8 mouse cellular contexts compared by ENCODE assay signal in genomic region chr2:148442710-148443109, GRCm38 (mm10). TPM values are rescaled to one million over a fixed set of nuclear protein-coding genes. Genes with fewer than 3 reads are reported as not detected.
DNase-seq lines count a peak whose midpoint lies in the region; ATAC-seq and TF ChIP-seq lines count a peak whose summit lies in the region.

No protein-coding gene starts in this region.

- H3K9me3 ChIP-seq in forebrain, embryonic 15.5 days: no peaks in the 10 kb centered on the region
- no peaks in the 10 kb centered on the region for H3K9me3 ChIP-seq in forebrain, embryonic 12.5 days
- H3K9me3 ChIP-seq in midbrain, embryonic 10.5 days (replicated peaks): no peaks in the 10 kb centered on the region
- no peaks in the 10 kb centered on the region for H3K9me3 ChIP-seq in midbrain, postnatal 0 days (ENCODE audit: low read length)
- H3K9me3 ChIP-seq in kidney, postnatal 0 days (replicated peaks; ENCODE audit: low read length): no peaks in the 10 kb centered on the region
- no peaks in the 10 kb centered on the region for H3K9me3 ChIP-seq in stomach, embryonic 16.5 days (replicated peaks; ENCODE audit: control insufficient read depth, low read length)

- H3K4me3 ChIP-seq in forebrain, embryonic 15.5 days: no peak overlapping the region
- no peak overlapping the region for H3K4me3 ChIP-seq in forebrain, embryonic 12.5 days (replicated peaks)
- 0 out of 2 replicates have a peak overlapping the region, but pooled peaks have one; percentile 26 for H3K4me3 ChIP-seq in midbrain, embryonic 10.5 days
- H3K4me3 ChIP-seq in midbrain, postnatal 0 days (ENCODE audit: low read depth, low read length): no peak overlapping the region
- peak overlapping the region; percentile 29 for H3K4me3 ChIP-seq in kidney, postnatal 0 days (replicated peaks; ENCODE audit: low read depth, low read length)
- H3K4me3 ChIP-seq in stomach, embryonic 16.5 days (replicated peaks; ENCODE audit: low read length): peak overlapping the region; percentile 31

- H3K4me2 ChIP-seq in forebrain, embryonic 15.5 days (replicated peaks): no peak overlapping the region
- no peak overlapping the region for H3K4me2 ChIP-seq in forebrain, embryonic 12.5 days
- H3K4me2 ChIP-seq in midbrain, postnatal 0 days (ENCODE audit: low read depth, low read length, poor library complexity, severe bottlenecking): no peak overlapping the region
- H3K4me2 ChIP-seq in kidney, postnatal 0 days (ENCODE audit: low read length): peak overlapping the region; percentile 31
- no peak overlapping the region for H3K4me2 ChIP-seq in stomach, embryonic 16.5 days (ENCODE audit: low read depth, low read length)

- no peak; the same call in 1 of the 2 replicates for ATAC-seq in forebrain, embryonic 15.5 days (replicated peaks)
- ATAC-seq in forebrain, embryonic 12.5 days (ENCODE audit: low FRiP score): no peak
- ATAC-seq in midbrain, postnatal 0 days (ENCODE audit: low FRiP score): no peak
- ATAC-seq in kidney, postnatal 0 days (replicated peaks; ENCODE audit: low FRiP score, low read depth): no peak
- no peak for ATAC-seq in stomach, embryonic 16.5 days (ENCODE audit: insufficient read depth, low FRiP score)

- H3K36me3 ChIP-seq in forebrain, embryonic 15.5 days: no peaks in the 10 kb centered on the region
- H3K36me3 ChIP-seq in forebrain, embryonic 12.5 days (replicated peaks): no peaks in the 10 kb centered on the region
- H3K36me3 ChIP-seq in midbrain, embryonic 10.5 days: no peaks in the 10 kb centered on the region
- H3K36me3 ChIP-seq in midbrain, postnatal 0 days (ENCODE audit: insufficient read depth, low read length): no peaks in the 10 kb centered on the region
- H3K36me3 ChIP-seq in kidney, postnatal 0 days (ENCODE audit: insufficient read depth, low read length): no peaks in the 10 kb centered on the region
- no peaks in the 10 kb centered on the region for H3K36me3 ChIP-seq in stomach, embryonic 16.5 days (ENCODE audit: control insufficient read depth, insufficient read depth, low read length)

- 0 out of 2 replicates have a peak overlapping the region, but pooled peaks have one; percentile 21 for H3K27ac ChIP-seq in forebrain, embryonic 15.5 days (replicated peaks)
- no peak overlapping the region for H3K27ac ChIP-seq in forebrain, embryonic 12.5 days
- H3K27ac ChIP-seq in midbrain, embryonic 10.5 days (replicated peaks): peak overlapping the region; percentile 57
- no peak overlapping the region for H3K27ac ChIP-seq in midbrain, postnatal 0 days (ENCODE audit: low read depth, low read length)
- peak overlapping the region; percentile 80 for H3K27ac ChIP-seq in kidney, postnatal 0 days
- H3K27ac ChIP-seq in stomach, embryonic 16.5 days (ENCODE audit: low read length): peak overlapping the region; percentile 70

- no peak overlapping the region for H3K9ac ChIP-seq in forebrain, embryonic 15.5 days (replicated peaks)
- no peak overlapping the region for H3K9ac ChIP-seq in forebrain, embryonic 12.5 days
- H3K9ac ChIP-seq in midbrain, postnatal 0 days (replicated peaks; ENCODE audit: low read length, poor library complexity, severe bottlenecking): no peak overlapping the region
- H3K9ac ChIP-seq in kidney, postnatal 0 days (ENCODE audit: low read depth, low read length): peak overlapping the region; percentile 61
- H3K9ac ChIP-seq in stomach, embryonic 16.5 days (ENCODE audit: low read length): peak overlapping the region; percentile 27; the same call in 1 of the 2 replicates

- no peaks in the 10 kb centered on the region for H3K4me1 ChIP-seq in forebrain, embryonic 15.5 days
- no peaks in the 10 kb centered on the region for H3K4me1 ChIP-seq in forebrain, embryonic 12.5 days
- 0 out of 2 replicates have a peak, but pooled peaks cover 4% of the 10 kb centered on the region for H3K4me1 ChIP-seq in midbrain, embryonic 10.5 days
- H3K4me1 ChIP-seq in midbrain, postnatal 0 days (ENCODE audit: insufficient read depth, low read length): no peaks in the 10 kb centered on the region
- 0 out of 2 replicates have a peak, but pooled peaks cover 3% of the 10 kb centered on the region for H3K4me1 ChIP-seq in kidney, postnatal 0 days (replicated peaks; ENCODE audit: insufficient read depth, low read length)
- H3K4me1 ChIP-seq in stomach, embryonic 16.5 days (ENCODE audit: control insufficient read depth, insufficient read depth, low read length): no peaks in the 10 kb centered on the region

- WGBS in forebrain, embryonic 15.5 days: 96% methylated on average over 4 of the region's 4 CpGs
- WGBS in forebrain, embryonic 12.5 days: 88% methylated on average over 4 of the region's 4 CpGs
- 85% methylated on average over 4 of the region's 4 CpGs for WGBS in midbrain, embryonic 10.5 days
- WGBS in midbrain, postnatal 0 days: 92% methylated on average over 4 of the region's 4 CpGs
- WGBS in kidney, postnatal 0 days: 71% methylated on average over 4 of the region's 4 CpGs
- 76% methylated on average over 4 of the region's 4 CpGs for WGBS in stomach, embryonic 16.5 days

- DNase-seq in midbrain, embryonic 10.5 days (ENCODE audit: low spot score): no peak
- DNase-seq in midbrain, postnatal 0 days (ENCODE audit: low spot score): no peak
- no peak for DNase-seq in kidney, postnatal 0 days (ENCODE audit: low spot score)
- no peak for DNase-seq in layer of hippocampus, adult 11-12 months (ENCODE audit: low spot score)
- DNase-seq in layer of hippocampus, postnatal 25 days (ENCODE audit: extremely low spot score in 1 of 2, low spot score in 1 of 2): no peak

- H3K27me3 ChIP-seq in forebrain, embryonic 15.5 days: no peaks in the 10 kb centered on the region
- no peaks in the 10 kb centered on the region for H3K27me3 ChIP-seq in forebrain, embryonic 12.5 days
- H3K27me3 ChIP-seq in midbrain, embryonic 10.5 days (ENCODE audit: low read depth, poor library complexity, severe bottlenecking): no peaks in the 10 kb centered on the region
- no peaks in the 10 kb centered on the region for H3K27me3 ChIP-seq in midbrain, postnatal 0 days (ENCODE audit: insufficient read depth, low read length)
- no peaks in the 10 kb centered on the region for H3K27me3 ChIP-seq in kidney, postnatal 0 days (ENCODE audit: insufficient read depth, low read length)
- H3K27me3 ChIP-seq in stomach, embryonic 16.5 days (ENCODE audit: control insufficient read depth, insufficient read depth, low read length): no peaks in the 10 kb centered on the region

- TF ChIP-seq CTCF in midbrain, postnatal 0 days (IDR thresholded peaks at IDR 0.05): no peak
- no peak for TF ChIP-seq CTCF in kidney, postnatal 0 days (IDR thresholded peaks at IDR 0.05; ENCODE audit: low read depth)

RNA-seq across cellular contexts. Expression of gene Cd93, which starts 0.7 kb away (rescaled TPM):
- polyA plus RNA-seq in forebrain, embryonic 15.5 days (2015; fragmentation: Nextera tagmentation; extraction: Ambion mirVana): 6.2 and 6.5 TPM in 2 replicates
- 5.7 and 6.4 TPM in 2 replicates for polyA plus RNA-seq in forebrain, embryonic 12.5 days (2016; fragmentation: Nextera tagmentation; extraction: Ambion mirVana)
- polyA plus RNA-seq in midbrain, embryonic 10.5 days (2016; fragmentation: Nextera tagmentation; extraction: Ambion mirVana): 4.7 and 5.5 TPM in 2 replicates
- total RNA-seq in midbrain, postnatal 0 days (2014; rRNA removed): 16.9 and 23.0 TPM in 2 replicates
- 4.1 and 4.5 TPM in 2 replicates for polyA plus RNA-seq in midbrain, postnatal 0 days (2015; fragmentation: Nextera tagmentation; extraction: Ambion mirVana)
- 17.0 and 17.5 TPM in 2 replicates for polyA plus RNA-seq in kidney, postnatal 0 days (2015; fragmentation: Nextera tagmentation; extraction: Ambion mirVana)
- polyA plus RNA-seq in stomach, embryonic 16.5 days (2015; fragmentation: Nextera tagmentation; extraction: Ambion mirVana): 11.6 and 11.7 TPM in 2 replicates
- 1 to 10 TPM; 5.4 to 6.7 TPM for total RNA-seq in layer of hippocampus, postnatal 25 days (2021)

RNA-seq across cellular contexts. Expression of gene Thbd, which starts 34.7 kb away (rescaled TPM):
- polyA plus RNA-seq in forebrain, embryonic 15.5 days (2015; fragmentation: Nextera tagmentation; extraction: Ambion mirVana): 5.0 and 5.3 TPM in 2 replicates
- polyA plus RNA-seq in forebrain, embryonic 12.5 days (2016; fragmentation: Nextera tagmentation; extraction: Ambion mirVana): 4.1 and 4.8 TPM in 2 replicates
- 8.2 and 13.0 TPM in 2 replicates for polyA plus RNA-seq in midbrain, embryonic 10.5 days (2016; fragmentation: Nextera tagmentation; extraction: Ambion mirVana)
- 26.1 and 34.3 TPM in 2 replicates for total RNA-seq in midbrain, postnatal 0 days (2014; rRNA removed)
- polyA plus RNA-seq in midbrain, postnatal 0 days (2015; fragmentation: Nextera tagmentation; extraction: Ambion mirVana): 14.7 and 15.6 TPM in 2 replicates
- 14.7 and 14.8 TPM in 2 replicates for polyA plus RNA-seq in kidney, postnatal 0 days (2015; fragmentation: Nextera tagmentation; extraction: Ambion mirVana)
- 33.7 and 37.3 TPM in 2 replicates for polyA plus RNA-seq in stomach, embryonic 16.5 days (2015; fragmentation: Nextera tagmentation; extraction: Ambion mirVana)
- 1 to 10 TPM; 4.9 to 5.3 TPM for total RNA-seq in layer of hippocampus, postnatal 25 days (2021)

RNA-seq across cellular contexts. Expression of gene Sstr4, which starts 47.6 kb away (rescaled TPM):
- polyA plus RNA-seq in forebrain, embryonic 15.5 days (2015; fragmentation: Nextera tagmentation; extraction: Ambion mirVana): 1.2 and 1.5 TPM in 2 replicates
- polyA plus RNA-seq in forebrain, embryonic 12.5 days (2016; fragmentation: Nextera tagmentation; extraction: Ambion mirVana): 0.70 and 1.00 TPM in 2 replicates
- 0.51 and 0.86 TPM in 2 replicates for polyA plus RNA-seq in midbrain, embryonic 10.5 days (2016; fragmentation: Nextera tagmentation; extraction: Ambion mirVana)
- 13.5 and 14.0 TPM in 2 replicates for total RNA-seq in midbrain, postnatal 0 days (2014; rRNA removed)
- polyA plus RNA-seq in midbrain, postnatal 0 days (2015; fragmentation: Nextera tagmentation; extraction: Ambion mirVana): 2.7 TPM in 2 replicates
- 0.16 and 0.19 TPM in 2 replicates for polyA plus RNA-seq in kidney, postnatal 0 days (2015; fragmentation: Nextera tagmentation; extraction: Ambion mirVana)
- polyA plus RNA-seq in stomach, embryonic 16.5 days (2015; fragmentation: Nextera tagmentation; extraction: Ambion mirVana): 2.7 and 3.3 TPM in 2 replicates
- total RNA-seq in layer of hippocampus, postnatal 25 days (2021): 10 to 100 TPM; 74.0 to 81.6 TPM

Comparison
In these comparisons a context has a peak if more than half of its experiments do, and no peak if none do; other contexts are left out.
1. H3K27ac ChIP-seq: peak in forebrain, embryonic 15.5 days (single experiment), midbrain, embryonic 10.5 days (single experiment), kidney, postnatal 0 days (single experiment) and stomach, embryonic 16.5 days (single experiment); none in forebrain, embryonic 12.5 days (single experiment) and midbrain, postnatal 0 days (single experiment).
2. H3K4me3 ChIP-seq: peak in midbrain, embryonic 10.5 days (single experiment), kidney, postnatal 0 days (single experiment) and stomach, embryonic 16.5 days (single experiment); none in forebrain, embryonic 15.5 days (single experiment), forebrain, embryonic 12.5 days (single experiment) and midbrain, postnatal 0 days (single experiment).
3. H3K9ac ChIP-seq: peak in kidney, postnatal 0 days (single experiment) and stomach, embryonic 16.5 days (single experiment); none in forebrain, embryonic 15.5 days (single experiment), forebrain, embryonic 12.5 days (single experiment) and midbrain, postnatal 0 days (single experiment).